Mouse (Mus musculus) kidney, adult 2 months (tissue): ENCODE data around the gene Lclat1. TPM values are rescaled to one million over a fixed set of nuclear protein-coding genes. Genes with fewer than 3 reads are reported as not detected.

ENCODE experiments used
- DNase-seq: peaks from one replicate; pipeline ENCODE4 v3.0.0; 2021
- H3K27ac ChIP-seq: fragments of 200-500 bp; 2 replicates; pipeline ENCODE4 v1.5.1; 2012; ENCODE audit warnings: low read depth, low read length, control low read depth, inconsistent platforms; ENCODE audit not compliant: insufficient read depth
- H3K27me3 ChIP-seq: fragments of 200-500 bp; replicated peaks from 2 replicates; pipeline ENCODE4 v1.6.1; 2012; ENCODE audit warnings: mild to moderate bottlenecking, moderate library complexity, low read length, inconsistent platforms; ENCODE audit not compliant: control insufficient read depth, insufficient read depth
- H3K36me3 ChIP-seq: fragments of 200-500 bp; 2 replicates; pipeline ENCODE4 v1.6.1; 2012; ENCODE audit warnings: mild to moderate bottlenecking, moderate library complexity, low read length, inconsistent platforms; ENCODE audit not compliant: control insufficient read depth, insufficient read depth
- H3K4me1 ChIP-seq: fragments of 200-500 bp; 2 replicates; pipeline ENCODE4 v1.6.1; 2011; ENCODE audit warnings: low read length; ENCODE audit not compliant: control insufficient read depth, insufficient read depth
- H3K4me3 ChIP-seq: fragments of 200-500 bp; 2 replicates; pipeline ENCODE4 v1.5.1; 2011; ENCODE audit warnings: mild to moderate bottlenecking, low read depth, low read length, control low read depth; ENCODE audit not compliant: insufficient read depth
- CTCF ChIP-seq: fragments of 200-500 bp; conservative IDR thresholded peaks from 2 replicates; pipeline ENCODE4 v1.5.1; 2011; ENCODE audit warnings: low read depth, mild to moderate bottlenecking, control low read depth, low read length, moderate library complexity, mixed read lengths; ENCODE audit not compliant: insufficient read depth, insufficient read length
- POLR2A ChIP-seq: fragments of 200-500 bp; IDR thresholded peaks from one replicate; pipeline ENCODE4 v1.6.1; 2011; ENCODE audit warnings: low read depth, low read length, control low read depth
- WGBS: fragments of 180-500 bp; shearing (Covaris S2); methylation state at CpG from one replicate; pipeline ENCODE4 v1.1.7; 2018; 5-methylcytosine and 5-hydroxymethylcytosine counted together
- polyA plus RNA-seq: library from polyadenylated mRNA; depleted of rRNA; stranded (reverse); fragments of >200 nt; gene quantifications from 2 replicates; pipeline ENCODE4 v1.2.3, GENCODE M21; 2012

Lclat1 gene
- polyA plus RNA-seq, 1 experiment, result 18.8 TPM

- H3K27ac ChIP-seq, result 0 out of 2 replicates have a peak overlapping the region, but pooled peaks have one; percentile 14
- 0 out of 2 replicates have a peak, but pooled peaks cover 6% of the 10 kb centered on the region for H3K4me1 ChIP-seq
- 65% methylated on average over 9 of the region's 9 CpGs for WGBS
- no peak overlapping the region for H3K4me3 ChIP-seq
- no peak for TF ChIP-seq CTCF
- no peak for TF ChIP-seq POLR2A
- H3K36me3 ChIP-seq, result no peaks in the 10 kb centered on the region
- no peak for DNase-seq
- H3K27me3 ChIP-seq, result no peaks in the 10 kb centered on the region
These were observed 41.2 kb upstream of the Lclat1 start for GRCm38 (mm10) chr17:73066387-73067169.

GRCm38 (mm10) chr17:73067423-73067822, 40.4 kb upstream of the Lclat1 start:
- Histone ChIP-seq H3K27ac (peak overlapping the region; percentile 36; the same call in 1 of the 2 replicates), H3K4me3 (no peak overlapping the region), H3K27me3 (no peaks in the 10 kb centered on the region), H3K4me1 (0 out of 2 replicates have a peak, but pooled peaks cover 6% of the 10 kb centered on the region), H3K36me3 (no peaks in the 10 kb centered on the region)
- no peak for TF ChIP-seq POLR2A
- TF ChIP-seq CTCF, result no peak
- peak; percentile 70 for DNase-seq
- WGBS, result 63% methylated on average over 11 of the region's 11 CpGs

DNA sequence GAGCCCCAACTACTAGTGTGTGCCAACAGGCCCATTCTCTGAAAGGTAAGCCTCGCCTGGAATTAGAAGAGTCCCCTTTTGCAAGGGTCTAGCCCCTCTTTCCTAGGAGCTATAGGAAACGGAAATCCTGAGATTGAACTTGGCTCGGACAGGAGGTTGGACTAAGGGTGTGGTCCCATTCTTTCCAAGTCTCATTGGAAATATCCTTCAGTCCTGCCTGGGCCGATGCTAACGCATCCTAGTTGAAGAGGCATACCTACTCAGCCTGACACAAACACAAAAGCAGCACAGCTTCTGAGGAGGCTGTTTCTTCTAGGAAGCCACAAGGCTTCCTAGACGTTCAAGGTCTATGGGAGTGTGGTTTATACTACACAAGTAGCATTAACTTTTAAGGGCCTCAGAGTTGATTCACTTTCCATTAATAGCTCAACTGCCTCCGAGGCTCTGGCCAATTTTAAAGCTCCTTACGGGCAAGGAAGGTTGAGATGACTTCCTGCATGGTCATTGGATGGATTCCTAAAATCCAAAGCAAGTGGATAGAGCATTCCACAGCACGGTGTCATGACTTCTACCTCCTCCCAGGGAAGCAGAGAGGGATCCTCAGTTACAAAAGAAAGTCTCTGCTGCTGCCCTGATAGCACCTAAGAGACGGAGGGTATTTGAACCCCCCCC, 39.3 kb upstream of the Lclat1 start:
- no peak for DNase-seq
- H3K36me3 ChIP-seq, result no peaks in the 10 kb centered on the region
- H3K27ac ChIP-seq, result 0 out of 2 replicates have a peak overlapping the region, but pooled peaks have one; percentile 49
- H3K4me1 ChIP-seq, result 0 out of 2 replicates have a peak, but pooled peaks cover 6% of the 10 kb centered on the region
- no peak for TF ChIP-seq POLR2A
- no peak for TF ChIP-seq CTCF
- H3K4me3 ChIP-seq, result no peak overlapping the region
- WGBS, result 68% methylated on average over 10 of the region's 10 CpGs
- no peaks in the 10 kb centered on the region for H3K27me3 ChIP-seq

- Histone ChIP-seq H3K4me1 (0 out of 2 replicates have a peak, but pooled peaks cover 6% of the 10 kb centered on the region), H3K27me3 (no peaks in the 10 kb centered on the region), H3K27ac (peak overlapping the region; percentile 6; the same call in 1 of the 2 replicates), H3K4me3 (no peak overlapping the region), H3K36me3 (no peaks in the 10 kb centered on the region)
- 82% methylated on average over 2 of the region's 2 CpGs for WGBS
- no peak for TF ChIP-seq POLR2A
- no peak for TF ChIP-seq CTCF
- no peak for DNase-seq
These were observed 37.3 kb upstream of the Lclat1 start for GRCm38 (mm10) chr17:73070466-73070865.

GRCm38 (mm10) chr17:73071725-73072263, 36.0 kb upstream of the Lclat1 start:
- H3K4me1 ChIP-seq, result 0 out of 2 replicates have a peak, but pooled peaks cover 6% of the 10 kb centered on the region
- TF ChIP-seq POLR2A (no peak), CTCF (no peak)
- 71% methylated on average over 5 of the region's 5 CpGs for WGBS
- DNase-seq, result peak; percentile 43
- no peaks in the 10 kb centered on the region for H3K27me3 ChIP-seq
- peak overlapping the region; percentile 76 for H3K27ac ChIP-seq
- H3K4me3 ChIP-seq, result no peak overlapping the region
- no peaks in the 10 kb centered on the region for H3K36me3 ChIP-seq

DNA sequence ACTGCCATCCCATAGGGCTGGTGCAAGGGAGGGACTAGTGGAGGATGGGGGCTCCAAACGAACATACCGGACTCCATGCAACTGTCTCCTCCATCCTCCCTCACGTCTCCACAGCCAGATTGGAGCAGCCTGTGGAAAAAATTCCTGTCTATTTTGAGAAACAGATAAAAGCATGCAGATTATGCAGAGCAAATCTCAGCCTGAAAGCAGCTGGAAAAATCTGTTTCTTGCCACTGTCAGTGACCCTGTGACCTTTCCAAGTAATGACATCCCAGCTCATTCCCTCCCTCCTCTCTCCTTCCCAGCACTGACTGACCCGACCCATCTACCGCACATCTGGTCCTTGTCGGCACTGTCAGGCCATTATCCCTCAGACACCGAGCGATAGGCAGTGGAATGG, 35.5 kb upstream of the Lclat1 start:
- Histone ChIP-seq H3K36me3 (no peaks in the 10 kb centered on the region), H3K4me3 (no peak overlapping the region), H3K4me1 (0 out of 2 replicates have a peak, but pooled peaks cover 6% of the 10 kb centered on the region), H3K27me3 (no peaks in the 10 kb centered on the region), H3K27ac (peak overlapping the region; percentile 76)
- TF ChIP-seq POLR2A (no peak), CTCF (no peak)
- DNase-seq, result peak; percentile 84
- 40% methylated on average over 8 of the region's 8 CpGs for WGBS
